Mouse (Mus musculus) heart, postnatal 36 days (tissue): ENCODE measurements around the gene Slc29a1. TPM values are rescaled to one million over a fixed set of nuclear protein-coding genes. Genes with fewer than 3 reads are reported as not detected.
A peak's percentile ranks its signal among the peaks of the same experiment; 100 is the strongest.

ENCODE experiments used
- DNase-seq, 2 experiments: peaks; one replicate each; pipeline ENCODE4 v3.0.0; 2021 to 2022
- intact Hi-C: fragments of 180-260 bp; cut with DNase I; formaldehyde crosslinking; loops from one replicate; pipeline ENCODE4 v1.15.1; 2025
- total RNA-seq, 2 experiments: library from RNA; stranded (reverse); gene quantifications; 2 replicates each; pipeline ENCODE4 v1.2.3; 2021

Gene Slc29a1
- total RNA-seq, 2 experiments from 2014 or later, result 66.7 to 73.5 TPM

DNA sequence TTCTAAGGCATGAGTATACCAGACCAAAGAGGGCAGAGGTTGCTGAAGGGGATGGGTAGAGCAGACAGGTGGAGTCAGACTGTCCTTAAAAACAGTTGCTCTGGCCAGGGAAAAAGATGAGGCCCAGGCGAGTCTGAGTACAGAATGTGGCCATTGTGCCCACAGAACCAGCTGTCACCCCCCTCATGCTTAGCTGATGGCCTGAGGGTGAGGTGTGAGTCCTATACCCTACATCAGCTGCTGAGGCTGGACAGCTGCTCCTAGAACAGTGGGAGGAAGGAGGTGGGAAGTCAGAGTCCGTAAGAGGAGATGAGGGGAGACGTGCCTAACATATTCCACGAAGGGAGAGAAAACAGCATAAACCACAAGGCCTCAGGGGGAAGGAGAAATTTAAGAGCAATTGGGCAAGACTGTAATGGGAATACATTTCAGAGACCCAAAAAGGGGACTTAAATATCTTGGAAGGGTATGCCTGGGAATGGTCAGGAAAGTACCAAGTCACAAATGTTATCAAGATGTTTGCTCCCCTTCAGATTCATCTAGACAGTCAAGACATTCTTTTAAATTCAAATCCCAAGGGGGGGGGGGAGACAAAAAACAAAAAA, 16.7 kb upstream of the Slc29a1 start:
- intact Hi-C loops, result no loop called here
- no peak for DNase-seq

DNA sequence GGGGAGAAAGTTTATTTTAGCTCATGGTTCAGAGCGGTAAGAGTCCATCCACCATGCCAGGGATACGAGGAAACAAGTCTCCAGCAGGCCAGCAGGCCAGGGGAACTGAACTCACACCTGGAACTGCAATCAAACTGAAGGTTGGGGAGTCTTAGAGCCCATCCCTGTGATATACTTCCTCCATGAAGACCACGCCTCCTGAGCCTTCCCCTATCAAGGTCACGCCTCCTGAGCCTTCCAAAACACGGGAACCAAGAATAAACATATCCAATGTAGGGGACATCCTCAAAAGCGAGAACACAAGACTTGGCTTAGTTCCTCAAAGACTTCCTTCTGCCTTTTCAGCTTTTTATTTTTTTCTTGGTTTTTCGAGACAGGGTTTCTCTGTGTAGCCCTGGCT, 13.5 kb upstream of the Slc29a1 start:
- DNase-seq, result no peak
- intact Hi-C loops, result no loop called here

DNA sequence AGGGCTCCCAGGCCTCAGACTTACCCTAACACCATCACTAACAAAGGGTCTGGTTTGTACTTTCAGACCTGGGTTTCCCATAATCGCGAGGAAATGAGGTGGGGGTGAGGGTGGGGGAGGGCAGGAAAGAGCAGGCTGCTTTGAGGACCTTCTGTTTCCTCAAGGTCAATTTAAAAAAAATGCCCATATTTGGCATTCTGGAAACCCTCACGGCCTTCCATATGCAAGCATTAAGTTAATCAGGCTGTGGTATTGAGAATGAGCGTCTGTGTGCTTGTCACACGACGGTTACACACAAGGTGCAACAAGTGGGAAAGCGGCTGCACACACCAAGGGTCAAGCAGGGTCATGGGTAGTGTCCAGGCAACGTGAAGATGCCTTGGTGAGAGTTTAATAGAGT, 12.6 kb upstream of the Slc29a1 start:
- no peak for DNase-seq
- intact Hi-C loops, result no loop called here

DNA sequence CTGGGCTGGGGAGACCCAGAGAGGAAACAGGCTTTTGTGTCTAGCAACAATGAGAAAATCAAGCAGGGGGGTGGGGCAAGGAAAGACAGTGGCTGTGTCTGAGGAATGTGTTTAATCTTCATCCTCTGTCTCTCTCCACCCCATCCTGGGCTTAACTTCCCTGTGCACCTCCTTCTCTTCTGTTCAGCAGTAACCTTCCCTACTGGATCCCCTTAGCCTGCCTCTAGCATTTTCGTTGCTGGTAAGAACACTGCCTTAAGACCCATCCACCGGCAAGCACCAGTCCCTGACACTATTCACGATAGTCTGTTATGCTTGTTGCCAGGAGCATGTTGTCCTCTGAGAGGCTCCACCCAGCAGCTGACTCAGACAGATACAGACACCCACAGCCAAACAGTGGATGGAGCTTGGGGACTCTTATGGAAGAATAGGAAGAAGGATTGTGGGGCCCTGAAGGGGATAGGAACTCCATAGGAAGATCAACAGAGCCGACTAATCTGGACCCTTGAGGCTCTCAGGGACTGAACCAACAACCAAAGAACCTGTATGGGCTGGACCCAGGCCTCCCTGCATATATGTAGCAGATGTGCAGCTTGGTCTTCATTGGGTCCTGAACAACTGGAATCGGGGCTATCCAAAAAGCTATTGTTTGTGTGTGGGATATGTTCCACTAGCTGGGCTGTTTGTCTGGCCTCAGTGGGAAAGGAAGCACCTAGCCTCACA, 10.9 kb upstream of the Slc29a1 start:
- peak; percentile 37 to 60 for DNase-seq
- intact Hi-C loops, result no loop called here

DNA sequence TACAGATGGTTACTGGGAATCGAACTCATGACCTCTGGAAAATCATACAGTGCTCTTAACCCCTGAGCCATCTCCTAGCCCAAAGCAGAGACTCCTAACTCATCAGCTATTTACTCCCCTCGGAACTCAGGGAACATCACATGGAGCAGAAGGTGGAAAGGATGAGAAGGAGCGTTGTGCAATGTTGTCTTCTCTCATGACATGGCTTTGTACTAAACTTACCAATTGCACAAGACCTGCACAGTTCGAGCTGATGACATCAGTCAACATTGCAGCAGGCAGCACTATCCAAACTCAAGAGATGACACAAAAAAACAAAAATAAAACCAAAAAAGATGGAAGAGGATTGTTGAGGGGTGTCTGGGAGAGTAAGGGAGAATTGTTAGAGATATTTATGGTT, 9.0 kb upstream of the Slc29a1 start:
- DNase-seq, result no peak
- intact Hi-C loops, result no loop called here

DNA sequence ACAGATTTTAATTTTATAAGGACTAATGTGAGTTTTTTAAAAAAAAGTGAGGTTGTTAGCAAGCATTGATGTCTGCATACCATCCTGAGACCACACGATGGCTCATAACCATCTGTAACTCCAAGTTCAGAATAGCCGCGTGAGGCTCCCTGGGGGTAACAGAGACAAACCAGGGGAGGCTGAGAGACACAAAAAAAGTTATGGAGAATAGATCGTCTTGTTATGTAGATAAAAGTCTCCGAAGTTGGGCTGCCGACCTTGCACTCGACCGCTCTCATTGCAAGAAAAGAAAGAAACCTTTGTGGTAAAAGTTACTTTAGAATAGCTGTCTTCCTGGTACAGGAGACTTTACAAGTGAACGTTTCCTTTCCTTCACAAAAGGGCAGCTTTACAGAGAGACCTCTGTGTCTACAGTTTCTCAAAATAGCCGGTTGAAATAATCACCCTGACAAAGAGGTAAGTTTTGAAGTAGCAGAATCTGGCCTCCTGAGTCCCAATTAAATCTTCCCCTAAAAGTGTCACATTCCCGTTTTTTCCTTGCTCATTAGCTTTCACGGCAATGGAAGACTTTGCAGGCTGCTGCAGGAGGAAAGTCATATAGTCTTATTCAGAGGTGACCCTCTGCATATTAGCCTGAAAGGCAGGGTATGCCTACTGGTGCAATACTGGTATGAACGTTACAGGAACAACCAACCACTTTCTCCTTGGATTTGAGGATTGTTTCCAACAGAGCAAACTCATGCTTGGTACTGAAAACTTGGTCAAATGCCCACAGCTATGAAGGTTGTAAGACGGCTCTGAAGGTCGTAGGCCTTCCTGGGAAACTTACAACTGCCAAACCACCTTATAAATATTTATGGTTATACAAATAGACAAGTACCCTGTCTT, 7.8 kb upstream of the Slc29a1 start:
- intact Hi-C loops, result no loop called here
- no peak for DNase-seq

DNA sequence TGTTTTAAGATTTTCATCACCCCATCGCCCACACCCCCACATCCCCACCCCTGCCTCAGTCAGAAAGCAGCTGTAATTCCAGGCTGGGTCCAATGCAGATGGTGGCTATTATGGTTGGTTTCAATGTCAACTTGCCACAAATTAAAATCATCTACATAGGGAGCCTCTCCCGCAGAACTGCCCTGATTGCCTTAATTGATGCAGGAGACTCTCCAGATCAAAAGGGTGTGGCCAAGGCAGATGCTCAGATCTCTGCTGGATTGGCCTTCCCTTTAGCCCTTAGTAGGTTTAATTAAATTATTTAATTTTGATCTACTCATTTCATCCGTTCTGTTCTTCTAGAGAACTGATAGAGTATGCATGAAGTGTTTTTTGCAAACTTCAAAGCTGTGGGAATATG, 3.6 kb upstream of the Slc29a1 start:
- intact Hi-C loops, result no loop called here

DNA sequence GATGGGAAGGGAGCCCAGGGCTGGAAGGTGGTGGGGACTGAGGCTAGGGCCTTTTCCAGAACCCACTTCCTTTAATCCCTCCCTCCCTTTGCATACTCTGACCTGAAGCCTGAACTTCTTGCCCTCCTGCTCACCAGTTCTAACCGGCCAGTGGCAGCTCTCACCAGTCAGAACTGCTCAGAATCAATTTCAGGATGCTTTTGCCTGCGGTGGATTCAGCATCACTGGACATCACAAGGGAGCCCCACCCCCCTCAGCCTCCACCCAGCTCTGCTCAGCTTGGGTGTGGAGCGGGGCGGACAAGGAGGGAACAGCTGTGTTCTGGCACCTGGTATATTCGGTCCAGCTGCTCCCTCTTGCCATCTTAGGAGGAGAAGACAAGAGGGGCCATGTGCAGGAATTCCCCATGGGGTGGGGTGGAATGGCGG, 2.5 kb upstream of the Slc29a1 start, which contains the start of gene Mymx:
Gene Mymx, minus strand, starts transcription at position 226 of the 428 bp plus-strand sequence.
- intact Hi-C loops, result no loop called here
- DNase-seq, result no peak

More for the DNA sequence above, 3.6 kb upstream of the Slc29a1 start:
- DNase-seq, result no peak

DNA sequence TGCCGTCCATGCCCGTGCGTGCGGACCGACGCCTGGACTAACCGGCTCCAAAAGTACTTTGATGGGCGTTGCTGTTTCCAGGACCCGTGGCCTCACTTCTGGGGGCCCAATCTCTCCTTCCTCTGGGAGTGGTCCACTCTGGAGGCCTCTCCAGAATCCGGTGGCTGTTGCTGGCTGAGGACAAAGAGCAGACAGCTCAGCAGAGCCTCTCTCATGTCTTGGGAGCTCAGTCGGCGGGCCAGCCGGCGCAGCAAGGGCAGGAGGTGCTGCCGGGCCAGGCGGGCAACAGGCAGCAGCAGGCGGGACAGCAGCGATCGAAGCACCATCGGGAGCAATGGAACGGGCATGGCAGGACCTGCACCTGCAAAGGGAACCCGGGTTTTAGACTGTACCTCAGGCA, 1.9 kb upstream of the Slc29a1 start:
- intact Hi-C loops, result no loop called here
- no peak for DNase-seq

DNA sequence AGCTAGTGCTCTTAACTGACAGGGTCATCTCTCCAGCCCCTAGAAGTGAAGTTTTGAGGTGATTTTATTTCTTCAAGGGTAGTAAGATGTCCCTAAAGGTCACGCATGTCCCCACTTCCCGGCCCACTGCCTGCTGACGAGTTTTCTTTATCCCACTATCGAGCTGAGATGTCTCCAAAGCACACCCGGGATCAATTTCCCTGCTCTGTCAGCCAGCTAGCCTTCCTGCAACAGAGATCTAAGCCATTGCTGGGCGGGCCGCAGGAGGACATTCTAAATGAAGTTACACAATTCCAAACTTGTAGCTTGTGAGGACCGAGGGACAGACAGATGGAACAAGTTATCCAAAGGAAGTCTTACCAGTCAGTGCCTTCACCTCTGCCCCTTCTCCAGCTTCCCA, 861 bp upstream of the Slc29a1 start:
- DNase-seq, result no peak
- intact Hi-C loops, result no loop called here

DNA sequence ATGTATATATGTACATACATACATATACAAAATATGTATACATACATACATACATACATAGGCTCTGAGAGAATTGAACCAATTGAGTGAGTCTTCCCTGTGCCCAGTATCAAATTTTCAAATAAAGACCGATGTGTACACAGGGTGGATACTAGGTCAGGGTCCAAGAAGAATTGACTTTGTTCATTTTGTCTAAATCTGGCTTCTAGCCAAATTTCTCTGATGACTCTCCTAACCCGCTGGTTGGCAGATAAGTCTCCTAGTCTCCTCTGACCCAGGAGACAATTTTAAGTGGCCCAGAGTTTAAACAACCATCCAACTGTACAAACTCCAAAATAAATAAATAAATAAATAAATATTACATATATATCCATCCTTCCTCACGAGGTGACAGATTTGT, 515 bp downstream of the Slc29a1 start:
- intact Hi-C loops, result no loop called here
- no peak for DNase-seq

DNA sequence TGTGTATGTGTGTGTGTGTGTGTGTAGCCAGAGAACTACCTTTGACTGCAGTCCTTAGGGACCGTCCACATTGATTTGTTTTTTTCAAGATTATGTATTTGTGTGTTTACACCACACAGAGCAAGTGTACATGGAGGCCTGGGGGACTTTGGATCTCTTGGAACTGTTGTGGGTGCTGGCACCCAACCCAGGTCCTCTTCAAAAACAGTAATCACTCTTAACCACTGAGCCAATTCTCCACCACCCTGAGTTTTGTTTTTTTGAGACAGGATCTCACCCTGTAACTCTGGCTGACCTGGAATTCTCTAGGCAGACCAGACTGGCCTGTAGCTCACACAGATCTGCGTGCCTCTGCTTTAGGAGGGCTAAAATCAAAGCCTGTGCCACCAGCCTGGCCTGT, 1.0 kb downstream of the Slc29a1 start:
- DNase-seq, result no peak
- intact Hi-C loops, result no loop called here

DNA sequence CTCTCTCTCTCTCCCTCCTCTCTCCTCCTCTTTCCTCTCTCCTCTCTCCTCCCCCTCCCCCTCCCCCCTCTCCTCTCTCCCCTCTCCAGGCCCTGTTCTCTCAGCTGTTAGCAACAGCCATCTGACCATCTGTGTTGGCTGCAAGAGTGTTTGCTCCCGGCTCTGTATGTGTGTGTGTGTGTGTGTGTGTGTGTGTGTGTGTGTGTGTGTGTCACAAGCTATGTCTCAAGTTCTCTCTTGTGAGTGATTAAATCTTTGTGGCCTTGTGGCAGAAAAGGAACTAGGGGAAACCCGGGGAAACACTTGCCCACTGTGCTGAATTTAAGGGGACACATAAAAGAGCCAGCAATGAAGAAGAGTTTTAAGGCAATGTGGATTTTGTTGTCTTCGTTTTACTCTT, 1.6 kb downstream of the Slc29a1 start:
- peak in 1 of 2 experiments; percentile 57 for DNase-seq
- intact Hi-C loops, result no loop called here

DNA sequence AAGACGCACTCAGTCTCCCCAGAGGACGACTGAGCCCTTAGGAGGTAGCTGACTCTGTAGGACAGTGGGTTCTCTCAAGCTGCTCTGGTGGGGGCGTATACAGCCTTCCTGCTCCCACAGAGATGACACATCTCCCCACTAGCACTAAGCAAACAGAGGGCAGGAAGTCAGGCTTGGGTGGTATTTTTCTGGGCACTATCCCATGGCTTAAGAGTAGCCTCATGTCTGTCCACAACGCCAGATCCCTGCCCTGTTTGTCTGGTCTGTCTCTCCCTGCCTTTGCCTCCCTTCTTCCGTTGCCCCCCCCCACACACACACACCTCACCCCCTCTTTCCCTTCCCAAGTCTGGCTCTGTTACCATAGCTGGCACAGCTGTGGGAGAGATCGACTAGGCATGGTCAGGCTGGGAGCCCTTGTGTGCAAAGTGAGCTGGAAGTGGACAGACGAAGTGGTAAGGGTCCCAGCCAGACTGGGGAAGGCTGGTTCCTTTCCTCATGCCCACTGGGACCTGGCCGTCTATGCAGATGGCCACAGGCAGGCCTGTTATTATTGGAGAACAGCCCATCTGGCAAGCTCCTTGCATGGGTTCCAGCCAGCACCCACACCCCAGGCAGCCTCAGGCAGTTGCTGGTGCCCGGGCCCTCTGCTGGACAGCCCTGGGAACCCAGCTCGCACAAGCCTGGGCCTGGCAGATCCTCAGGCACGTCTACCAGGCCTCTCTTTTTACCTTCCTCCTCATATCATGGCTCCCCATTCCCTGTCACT, 2.6 kb downstream of the Slc29a1 start:
- peak; percentile 80 to 85 for DNase-seq
- intact Hi-C loops, result no loop called here

DNA sequence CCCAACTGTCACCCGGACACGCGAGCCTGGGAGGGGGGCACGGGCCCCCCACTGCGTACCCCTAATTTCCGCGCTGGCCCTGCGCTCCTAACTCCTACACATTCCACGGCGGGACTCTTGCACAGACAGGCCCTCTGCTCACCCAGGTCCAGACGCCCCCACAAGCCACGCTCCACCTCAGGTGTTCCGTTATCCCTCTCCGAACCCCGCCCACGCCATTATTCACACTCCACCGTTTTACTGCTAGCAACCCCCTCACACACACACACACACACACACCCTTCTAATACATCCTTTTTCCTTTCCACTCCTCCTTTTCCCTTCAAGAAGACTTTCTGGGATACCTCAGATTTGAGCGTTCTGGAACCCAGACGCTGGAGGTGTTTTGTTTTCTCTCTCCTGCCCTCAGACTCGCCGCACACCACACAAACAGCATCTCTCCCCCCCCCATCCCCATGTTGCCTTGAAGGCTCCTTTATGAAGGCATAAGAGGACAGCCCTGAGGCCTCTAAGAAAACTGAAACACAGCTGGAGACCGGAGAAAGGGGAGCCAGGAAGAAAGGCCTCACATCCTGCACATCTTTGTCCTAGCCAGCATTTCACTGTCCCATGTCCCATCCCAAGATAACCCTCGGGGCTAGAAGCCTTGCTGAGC, 3.5 kb downstream of the Slc29a1 start:
- DNase-seq, result peak in 1 of 2 experiments; percentile 38
- intact Hi-C loops, result no loop called here

DNA sequence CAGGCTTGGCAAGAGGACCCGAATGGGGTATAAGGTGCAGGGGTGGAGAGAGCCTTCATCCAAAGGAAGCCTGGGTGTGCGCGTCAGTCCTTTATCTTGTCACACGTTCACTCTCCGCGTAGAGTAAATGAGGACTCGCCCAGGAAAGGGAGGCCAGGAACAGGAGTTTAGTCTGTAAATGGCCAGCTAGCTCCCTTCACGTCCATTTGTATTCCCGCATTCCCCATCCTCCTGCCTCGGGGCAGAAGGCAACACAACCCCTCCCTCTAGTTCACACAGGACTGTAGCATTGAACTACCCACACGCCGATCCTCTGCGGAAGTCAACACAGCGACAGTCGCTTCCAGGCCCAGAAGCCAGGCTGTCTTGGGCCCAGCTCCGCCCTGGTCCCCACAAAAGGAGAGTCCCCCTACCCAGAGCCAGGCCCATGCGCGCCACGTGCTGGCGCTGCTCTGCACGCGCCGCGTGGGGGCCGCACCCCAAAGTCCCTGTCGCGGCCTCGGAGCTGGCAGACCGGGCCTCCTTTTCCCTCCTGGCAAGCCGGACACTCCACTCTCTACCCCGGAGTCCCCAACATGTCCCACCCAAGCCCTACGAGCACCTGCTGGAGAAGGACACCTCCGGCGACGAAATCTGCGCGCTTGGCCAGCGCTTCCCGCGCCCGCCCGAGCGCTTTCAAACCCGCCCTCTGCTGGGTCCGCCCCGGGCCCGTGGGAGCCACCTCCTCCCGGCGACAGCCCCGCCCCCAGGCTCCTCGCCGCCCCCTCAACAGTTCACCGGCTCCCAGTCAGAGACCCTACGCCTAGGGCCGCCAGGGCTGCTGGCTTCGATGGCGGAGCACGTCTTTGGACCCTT, 4.3 kb downstream of the Slc29a1 start:
- intact Hi-C loops, result no loop called here
- peak; percentile 83 to 87 for DNase-seq

DNA sequence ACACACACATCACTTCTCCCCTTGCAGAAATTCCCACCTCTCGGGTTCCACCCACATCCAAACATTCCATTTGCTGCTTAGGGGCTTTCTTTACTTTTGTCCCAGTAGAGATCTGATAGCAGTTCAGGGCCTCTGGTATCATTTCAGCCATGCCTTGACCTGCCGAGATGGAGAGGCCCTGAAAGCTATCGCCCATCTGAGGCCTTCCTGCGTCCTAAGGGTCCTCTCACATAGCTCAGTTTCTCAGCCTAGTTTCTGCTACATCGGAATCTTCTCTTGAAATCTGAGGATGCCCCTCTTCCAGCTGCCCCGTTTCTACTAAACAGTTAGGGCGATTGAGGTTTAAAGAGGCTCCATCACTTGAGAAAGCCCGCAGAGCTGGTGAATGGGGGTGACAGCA, 5.2 kb downstream of the Slc29a1 start:
- DNase-seq, result no peak
- intact Hi-C loops, result no loop called here

DNA sequence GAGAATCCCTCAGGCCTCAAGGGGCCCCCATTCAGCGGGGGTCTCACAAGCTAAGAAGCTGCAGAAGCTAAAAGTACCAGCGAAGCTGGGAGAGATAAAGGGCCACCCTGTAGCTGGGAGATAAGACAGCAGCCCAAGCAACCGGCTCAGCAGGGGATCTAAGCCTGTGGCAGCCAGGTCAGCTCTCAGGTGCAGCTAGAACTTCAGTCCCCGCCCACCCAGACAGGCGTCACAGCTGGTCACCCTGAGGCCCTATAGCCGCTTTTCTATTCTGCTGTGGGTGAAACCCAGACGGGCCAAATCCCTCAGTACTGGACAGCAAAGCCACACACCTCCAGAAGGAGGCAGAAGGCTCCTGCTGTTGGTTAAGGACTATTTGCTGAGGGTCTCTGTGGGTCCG, 5.9 kb downstream of the Slc29a1 start:
- intact Hi-C loops, result no loop called here
- no peak for DNase-seq
